Mouse (Mus musculus) heart, postnatal 0 days (tissue): ENCODE results near the gene Atp8a1. TPM values are rescaled to one million over a fixed set of nuclear protein-coding genes. Genes with fewer than 3 reads are reported as not detected.

ENCODE experiments used
- ATAC-seq: fragments of 200-750 bp; cut with Nextera tagmentation; 2 replicates; pipeline ENCODE4 v1.8.0; 2017; ENCODE audit warnings: low read depth, moderate number of reproducible peaks, moderate library complexity; ENCODE audit not compliant: insufficient read depth
- DNase-seq: peaks from one replicate; pipeline ENCODE4 v3.0.0-alpha.2; 2016; ENCODE audit warnings: low spot score
- H3K27ac ChIP-seq: fragments of 300-500 bp; sonication (generic); 2 replicates; pipeline ENCODE4 v1.5.1; 2014; ENCODE audit warnings: low read depth, mild to moderate bottlenecking
- H3K27me3 ChIP-seq: fragments of 300-500 bp; sonication (generic); 2 replicates; pipeline ENCODE4 v1.6.1; 2014; ENCODE audit warnings: low read length, mixed read lengths; ENCODE audit not compliant: control insufficient read depth, insufficient read depth
- H3K36me3 ChIP-seq: fragments of 300-500 bp; sonication (generic); replicated peaks from 2 replicates; pipeline ENCODE4 v1.6.1; 2014; ENCODE audit warnings: low read length, mixed read lengths; ENCODE audit not compliant: control insufficient read depth, insufficient read depth
- H3K4me1 ChIP-seq: fragments of 300-500 bp; sonication (generic); 2 replicates; pipeline ENCODE4 v1.6.1; 2014; ENCODE audit warnings: antibody characterized with exemption; ENCODE audit not compliant: control insufficient read depth, insufficient read depth
- H3K4me2 ChIP-seq: fragments of 300-500 bp; sonication (generic); 2 replicates; pipeline ENCODE4 v1.6.1; 2014; ENCODE audit warnings: low read depth, mild to moderate bottlenecking, low read length, moderate library complexity
- H3K4me3 ChIP-seq: fragments of 300-500 bp; sonication (generic); 2 replicates; pipeline ENCODE4 v1.5.1; 2014; ENCODE audit warnings: low read depth, low read length
- H3K9ac ChIP-seq: fragments of 300-500 bp; sonication (generic); replicated peaks from 2 replicates; pipeline ENCODE4 v1.6.1; 2014; ENCODE audit warnings: low read depth, low read length, mixed read lengths
- H3K9me3 ChIP-seq: fragments of 300-500 bp; sonication (generic); replicated peaks from 2 replicates; pipeline ENCODE4 v1.6.1; 2016; ENCODE audit warnings: low read length; ENCODE audit not compliant: control insufficient read depth
- CTCF ChIP-seq: IDR thresholded peaks from 2 replicates; pipeline ENCODE4 v1.5.1; 2016; ENCODE audit warnings: antibody characterized with exemption, control low read depth, low read depth
- EP300 ChIP-seq: IDR thresholded peaks from 2 replicates; pipeline ENCODE4 v1.6.1; 2016; ENCODE audit warnings: antibody characterized with exemption, low read depth
- WGBS: fragments of 180-500 bp; shearing (Covaris S2); extraction: QIAGEN DNeasy Blood & Tissue Kit; methylation state at CpG from one replicate; pipeline ENCODE4 v1.1.7; 2014; 5-methylcytosine and 5-hydroxymethylcytosine counted together
- polyA plus RNA-seq: library from polyadenylated mRNA; unstranded; fragments of >200 nt; fragmentation: Nextera tagmentation; extraction: Ambion mirVana; gene quantifications from 2 replicates; pipeline ENCODE4 v1.2.1, GENCODE M21; 2015
- total RNA-seq: library from RNA; depleted of rRNA; stranded (reverse); fragments of >200 nt; gene quantifications from 2 replicates; pipeline ENCODE4 v1.2.3, GENCODE M21; 2014; ENCODE audit warnings: low replicate concordance

The Atp8a1 gene
- total and polyA plus RNA-seq, 2 experiments from 2014 or later = 5.8 to 17.0 TPM

- no peaks in the 10 kb centered on the region for H3K36me3 ChIP-seq
- no peaks in the 10 kb centered on the region for H3K4me1 ChIP-seq
- TF ChIP-seq EP300 = no peak
- peak; percentile 73 for TF ChIP-seq CTCF
- H3K9me3 ChIP-seq = no peaks in the 10 kb centered on the region
- H3K27me3 ChIP-seq = no peaks in the 10 kb centered on the region
- ATAC-seq (no peak), DNase-seq (peak; percentile 27)
- no peak overlapping the region for H3K4me3 ChIP-seq
- H3K9ac ChIP-seq = no peak overlapping the region
- no peak overlapping the region for H3K27ac ChIP-seq
- no peak overlapping the region for H3K4me2 ChIP-seq
- WGBS = 16% methylated on average over 6 of the region's 6 CpGs
Observed at GRCm38 (mm10) chr5:67756138-67756537, 91.1 kb downstream of the Atp8a1 start.

GRCm38 (mm10) chr5:67753057-67753456, 94.2 kb downstream of the Atp8a1 start:
- 77% methylated on average over 2 of the region's 2 CpGs for WGBS

GRCm38 (mm10) chr5:67752629-67753028, 94.6 kb downstream of the Atp8a1 start:
- TF ChIP-seq EP300 (no peak), CTCF (no peak)
- Histone ChIP-seq H3K9me3 (no peaks in the 10 kb centered on the region), H3K36me3 (no peaks in the 10 kb centered on the region), H3K9ac (no peak overlapping the region), H3K4me3 (no peak overlapping the region), H3K4me1 (no peaks in the 10 kb centered on the region), H3K4me2 (no peak overlapping the region), H3K27me3 (no peaks in the 10 kb centered on the region), H3K27ac (no peak overlapping the region)
- ATAC-seq (no peak), DNase-seq (no peak)
- 78% methylated on average over 10 of the region's 10 CpGs for WGBS

More at GRCm38 (mm10) chr5:67753057-67753456, 94.2 kb downstream of the Atp8a1 start:
- no peak for DNase-seq
- H3K36me3 ChIP-seq = no peaks in the 10 kb centered on the region
- no peak for ATAC-seq
- H3K27ac ChIP-seq = no peak overlapping the region
- H3K9me3 ChIP-seq = no peaks in the 10 kb centered on the region
- H3K27me3 ChIP-seq = no peaks in the 10 kb centered on the region
- TF ChIP-seq CTCF (no peak), EP300 (no peak)
- H3K4me1 ChIP-seq = no peaks in the 10 kb centered on the region
- H3K4me3 ChIP-seq = no peak overlapping the region
- no peak overlapping the region for H3K4me2 ChIP-seq
- no peak overlapping the region for H3K9ac ChIP-seq

GRCm38 (mm10) chr5:67752007-67752406, 95.2 kb downstream of the Atp8a1 start:
- Histone ChIP-seq H3K27me3 (no peaks in the 10 kb centered on the region), H3K4me1 (no peaks in the 10 kb centered on the region), H3K9me3 (no peaks in the 10 kb centered on the region), H3K4me3 (no peak overlapping the region), H3K27ac (no peak overlapping the region), H3K36me3 (no peaks in the 10 kb centered on the region; the same call in 1 of the 2 replicates), H3K9ac (no peak overlapping the region), H3K4me2 (no peak overlapping the region)
- 48% methylated on average over 3 of the region's 3 CpGs for WGBS
- TF ChIP-seq CTCF (peak; percentile 77), EP300 (no peak)
- ATAC-seq = no peak
- DNase-seq = peak; percentile 14

GRCm38 (mm10) chr5:67739261-67739660, 108.0 kb downstream of the Atp8a1 start:
- Histone ChIP-seq H3K27me3 (no peaks in the 10 kb centered on the region), H3K27ac (no peak overlapping the region), H3K4me1 (no peaks in the 10 kb centered on the region), H3K4me2 (no peak overlapping the region), H3K9me3 (no peaks in the 10 kb centered on the region), H3K36me3 (0 out of 2 replicates have a peak, but pooled peaks cover 5% of the 10 kb centered on the region), H3K4me3 (no peak overlapping the region), H3K9ac (no peak overlapping the region)
- WGBS = 72% methylated on average over 3 of the region's 3 CpGs
- ATAC-seq (no peak), DNase-seq (no peak)
- no peak for TF ChIP-seq EP300
- TF ChIP-seq CTCF = no peak

GRCm38 (mm10) chr5:67738133-67738532, 109.1 kb downstream of the Atp8a1 start:
- TF ChIP-seq CTCF (no peak; the same call in 1 of the 2 replicates), EP300 (no peak)
- Histone ChIP-seq H3K4me1 (no peaks in the 10 kb centered on the region), H3K9me3 (no peaks in the 10 kb centered on the region), H3K4me3 (no peak overlapping the region), H3K27me3 (no peaks in the 10 kb centered on the region), H3K27ac (no peak overlapping the region), H3K9ac (no peak overlapping the region), H3K4me2 (no peak overlapping the region), H3K36me3 (no peaks in the 10 kb centered on the region)
- 83% methylated on average over 10 of the region's 10 CpGs for WGBS
- no peak for ATAC-seq
- DNase-seq = no peak
